Mouse (Mus musculus) liver, postnatal 0 days (tissue): ENCODE measurements at regions not wholly inside any gene's neighbourhood (a gene's known extent, or its start where the extent isn't known, plus 50 kb on each side); places are given as distances from the start of the nearest gene placed in this dataset.

Source experiments
- ATAC-seq: fragments of 200-750 bp; cut with Nextera tagmentation; 2 replicates; pipeline ENCODE4 v1.8.0; 2017; ENCODE audit warnings: mild to moderate bottlenecking, moderate library complexity
- DNase-seq: peaks from one replicate; pipeline ENCODE4 v3.0.0-alpha.2; 2016
- H3K27ac ChIP-seq: fragments of 300-500 bp; sonication (generic); 2 replicates; pipeline ENCODE4 v1.5.1; 2014; ENCODE audit warnings: antibody characterized with exemption, moderate library complexity, mild to moderate bottlenecking, low read depth
- H3K27me3 ChIP-seq: fragments of 300-500 bp; sonication (generic); 2 replicates; pipeline ENCODE4 v1.6.1; 2014; ENCODE audit warnings: low read length, control low read depth, mixed read lengths; ENCODE audit not compliant: insufficient read depth
- H3K36me3 ChIP-seq: fragments of 300-500 bp; sonication (generic); replicated peaks from 2 replicates; pipeline ENCODE4 v1.6.1; 2014; ENCODE audit warnings: mild to moderate bottlenecking, control low read depth, low read length, moderate library complexity, mixed read lengths; ENCODE audit not compliant: insufficient read depth
- H3K4me1 ChIP-seq: fragments of 300-500 bp; sonication (generic); 2 replicates; pipeline ENCODE4 v1.6.1; 2014; ENCODE audit warnings: antibody characterized with exemption, mild to moderate bottlenecking, control low read depth; ENCODE audit not compliant: insufficient read depth
- H3K4me2 ChIP-seq: fragments of 300-500 bp; sonication (generic); 2 replicates; pipeline ENCODE4 v1.6.1; 2014; ENCODE audit warnings: low read depth, mild to moderate bottlenecking, low read length, moderate library complexity, mixed read lengths
- H3K4me3 ChIP-seq: fragments of 300-500 bp; sonication (generic); 2 replicates; pipeline ENCODE4 v1.5.1; 2014; ENCODE audit warnings: low read depth, low read length
- H3K9ac ChIP-seq: fragments of 300-500 bp; sonication (generic); replicated peaks from 2 replicates; pipeline ENCODE4 v1.6.1; 2014; ENCODE audit warnings: mild to moderate bottlenecking, moderate library complexity
- H3K9me3 ChIP-seq: fragments of 300-500 bp; sonication (generic); 2 replicates; pipeline ENCODE4 v1.6.1; 2016; ENCODE audit warnings: mild to moderate bottlenecking, control low read depth, low read length, mixed read lengths
- CTCF ChIP-seq: sonication (generic); IDR thresholded peaks from 2 replicates; pipeline ENCODE4 v1.5.1; 2016; ENCODE audit warnings: antibody characterized with exemption, low read depth
- EP300 ChIP-seq: IDR thresholded peaks from 2 replicates; pipeline ENCODE4 v1.6.1; 2016; ENCODE audit warnings: antibody characterized with exemption, low read depth, mild to moderate bottlenecking
- WGBS: fragments of 180-500 bp; shearing (Covaris S2); extraction: QIAGEN DNeasy Blood & Tissue Kit; methylation state at CpG from one replicate; pipeline ENCODE4 v1.1.7; 2014; ENCODE audit not compliant: insufficient replicate concordance; 5-methylcytosine and 5-hydroxymethylcytosine counted together

DNA sequence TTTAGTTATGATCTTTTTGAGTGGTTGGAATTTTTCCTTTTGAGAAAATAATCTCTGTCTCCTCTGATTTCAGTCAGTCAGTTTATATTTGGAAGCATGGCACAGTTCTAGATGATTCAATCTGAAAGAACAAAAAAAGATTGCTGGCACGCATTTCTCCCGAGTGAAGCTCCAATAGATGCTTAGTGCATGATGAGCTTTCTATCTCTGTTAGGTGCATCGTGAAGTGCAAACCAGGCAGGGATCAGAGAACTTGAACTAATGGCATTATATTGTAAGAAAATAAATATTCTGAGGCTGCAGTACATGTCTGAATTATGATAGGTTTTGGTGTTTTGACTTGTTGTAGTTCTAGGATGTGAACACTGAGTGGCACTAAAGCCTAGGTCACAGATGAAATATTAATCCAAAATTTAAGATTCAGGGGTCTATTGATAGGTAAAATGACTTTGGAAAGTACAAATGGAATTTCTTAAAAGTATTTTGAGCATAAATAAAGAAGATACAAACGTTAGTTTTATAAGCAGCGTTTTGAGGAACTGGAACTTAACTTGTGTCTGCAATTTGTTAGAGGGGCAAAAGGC is 59.2 kb upstream of the Slc4a10 start:
- WGBS, result 47% methylated on average over 5 of the region's 5 CpGs
- no peak overlapping the region for H3K4me3 ChIP-seq
- no peak overlapping the region for H3K27ac ChIP-seq
- H3K9ac ChIP-seq, result no peak overlapping the region
- H3K36me3 ChIP-seq, result no peaks in the 10 kb centered on the region
- H3K9me3 ChIP-seq, result no peaks in the 10 kb centered on the region
- DNase-seq (no peak), ATAC-seq (no peak)
- H3K4me1 ChIP-seq, result no peaks in the 10 kb centered on the region
- no peak for TF ChIP-seq EP300
- TF ChIP-seq CTCF, result peak; percentile 33; the same call in 1 of the 2 replicates
- no peaks in the 10 kb centered on the region for H3K27me3 ChIP-seq
- H3K4me2 ChIP-seq, result no peak overlapping the region
